Mouse (Mus musculus): ENCODE data around the gene Tbc1d9. TPM values are rescaled to one million over a fixed set of nuclear protein-coding genes. Genes with fewer than 3 reads are reported as not detected.

Gene Tbc1d9
- polyA plus RNA-seq, 1 experiment from 2014 or later: 1.1 TPM

- Histone ChIP-seq H3K27ac (replicated peaks in 1 of 2; ENCODE audit: control insufficient read depth in 1 of 2, insufficient read depth in 1 of 2, low read depth in 2 of 2, low read length in 2 of 2) (no peak overlapping the region), H3K4me2 (ENCODE audit: low read length) (no peak overlapping the region), H3K27me3 (ENCODE audit: control insufficient read depth, insufficient read depth, low read length) (no peaks in the 10 kb centered on the region), H3K9me3 (ENCODE audit: control insufficient read depth, low read length) (no peaks in the 10 kb centered on the region), H3K4me1 (ENCODE audit: control insufficient read depth in 2 of 2, insufficient read depth in 2 of 2, low read length in 2 of 2) (no peaks in the 10 kb centered on the region), H3K4me3 (ENCODE audit: control insufficient read depth in 1 of 2, insufficient read depth in 1 of 2, low read depth in 1 of 2, low read length in 2 of 2) (no peak overlapping the region), H3K9ac (ENCODE audit: low read length) (no peak overlapping the region), H3K36me3 (ENCODE audit: control insufficient read depth, insufficient read depth, low read length) (peaks cover 39% of the 10 kb centered on the region)
- no peak for ATAC-seq (ENCODE audit: insufficient number of reproducible peaks, insufficient read depth, low FRiP score, low read depth)
- 73% methylated on average over 6 of the region's 6 CpGs for WGBS
These were observed 157.2 kb downstream of the Tbc1d9 start for GRCm38 (mm10) chr8:83322374-83322773.

Other genes with a start within 250 kb of the Tbc1d9 start
- 0.85 and 1.2 TPM in 2 replicates for gene Gm10645, start 818 bp downstream of the Tbc1d9 start, polyA plus RNA-seq (2014; fragmentation: Nextera tagmentation; extraction: Ambion mirVana)
- gene Ucp1, start 125.0 kb downstream of the Tbc1d9 start, polyA plus RNA-seq (2014; fragmentation: Nextera tagmentation; extraction: Ambion mirVana): not detected in 2 replicates
- gene Elmod2, start 167.1 kb downstream of the Tbc1d9 start, polyA plus RNA-seq (2014; fragmentation: Nextera tagmentation; extraction: Ambion mirVana): 12.6 and 13.1 TPM in 2 replicates
- gene Mgat4d, start 183.1 kb downstream of the Tbc1d9 start, polyA plus RNA-seq (2014; fragmentation: Nextera tagmentation; extraction: Ambion mirVana): not detected in 2 replicates
- 0.08 TPM in 1 of 2 replicates, not detected in the other for gene Clgn, start 224.5 kb downstream of the Tbc1d9 start, polyA plus RNA-seq (2014; fragmentation: Nextera tagmentation; extraction: Ambion mirVana)